Mouse (Mus musculus): ENCODE measurements around the gene Sbpl. TPM values are rescaled to one million over a fixed set of nuclear protein-coding genes. Genes with fewer than 3 reads are reported as not detected.
A peak's percentile ranks its signal among the peaks of the same experiment; 100 is the strongest.
"Not testable (repeated sequence)": the region's sequence is repeated elsewhere in the genome, so short reads cannot be mapped to it uniquely, and the experiment has no call there.

The Sbpl gene
- polyA plus RNA-seq, 1 experiment from 2014 or later, result not detected

DNA sequence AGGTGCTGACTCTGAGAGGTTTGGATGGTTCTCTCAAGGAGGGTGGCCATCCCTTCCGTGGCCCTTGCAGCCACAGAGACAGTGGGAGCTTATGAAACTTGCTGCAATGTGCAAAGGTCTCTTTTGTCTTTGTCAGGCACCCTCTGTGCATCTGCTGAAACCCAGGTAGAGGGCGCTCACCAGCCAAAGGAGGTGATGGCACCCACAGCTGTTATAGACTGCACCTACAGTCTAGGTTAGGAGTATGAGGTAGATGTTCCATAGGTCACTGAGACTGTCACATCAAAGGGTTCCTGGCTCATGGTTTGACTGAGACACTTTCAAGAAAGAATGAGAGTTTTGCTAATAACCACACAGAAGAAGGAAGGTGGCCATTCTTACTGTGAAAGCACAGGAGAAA lies 13.7 kb upstream of the Sbpl start:
- no peaks in the 10 kb centered on the region for H3K9me3 ChIP-seq (replicated peaks; ENCODE audit: control insufficient read depth, low read length)
- H3K4me1 ChIP-seq (ENCODE audit: control insufficient read depth, insufficient read depth, low read length), result no peaks in the 10 kb centered on the region
- 49% methylated on average over 2 of the region's 2 CpGs for WGBS
- H3K4me2 ChIP-seq (ENCODE audit: low read depth, low read length), result no peak overlapping the region
- ATAC-seq (ENCODE audit: insufficient read depth, low FRiP score), result no peak
- H3K27ac ChIP-seq (ENCODE audit: low read length), result no peak overlapping the region
- H3K27me3 ChIP-seq (ENCODE audit: control insufficient read depth, insufficient read depth, low read length), result no peaks in the 10 kb centered on the region
- H3K9ac ChIP-seq (ENCODE audit: low read length), result no peak overlapping the region
- H3K36me3 ChIP-seq (ENCODE audit: control insufficient read depth, insufficient read depth, low read length), result no peaks in the 10 kb centered on the region
- no peak overlapping the region for H3K4me3 ChIP-seq (replicated peaks; ENCODE audit: low read length)

DNA sequence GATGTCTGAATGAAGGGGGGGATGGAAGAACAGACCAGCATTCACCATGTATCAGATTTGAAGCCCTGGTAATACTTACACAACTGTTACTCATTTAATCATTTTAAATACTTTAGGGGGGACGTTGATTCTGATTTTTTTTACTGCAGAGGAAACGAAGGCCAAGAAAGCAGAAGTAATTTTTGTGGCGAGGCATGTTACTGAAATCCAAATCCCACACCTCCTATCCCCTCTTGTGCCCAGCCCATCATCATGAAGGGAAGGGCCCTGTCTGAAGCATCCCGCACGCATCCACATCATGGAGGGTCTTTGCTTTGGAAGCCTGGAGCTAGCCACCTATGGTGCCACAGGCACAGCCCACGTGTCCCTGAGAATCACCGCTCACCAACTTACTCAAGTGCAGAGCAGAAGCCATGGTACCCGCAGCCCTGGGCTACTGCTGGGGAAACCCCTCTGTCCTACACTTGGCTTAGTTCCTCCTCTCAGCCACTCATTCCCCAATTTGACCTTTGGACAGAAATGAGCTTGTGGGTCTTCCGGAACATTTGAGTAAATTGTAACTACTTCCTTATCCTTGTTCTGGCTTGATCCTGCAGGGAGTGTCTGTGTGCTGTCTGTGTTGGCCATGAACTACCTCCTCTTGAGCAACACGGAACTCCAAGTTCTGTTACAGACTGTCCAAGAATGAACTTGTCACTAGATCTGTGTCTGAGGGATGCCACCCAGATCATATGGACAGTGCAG lies 11.8 kb upstream of the Sbpl start:
- Histone ChIP-seq H3K36me3 (ENCODE audit: control insufficient read depth, insufficient read depth, low read length) (no peaks in the 10 kb centered on the region), H3K4me2 (ENCODE audit: low read depth, low read length) (no peak overlapping the region), H3K9me3 (replicated peaks; ENCODE audit: control insufficient read depth, low read length) (no peaks in the 10 kb centered on the region), H3K4me3 (replicated peaks; ENCODE audit: low read length) (no peak overlapping the region), H3K9ac (ENCODE audit: low read length) (no peak overlapping the region), H3K27ac (ENCODE audit: low read length) (peak overlapping the region; percentile 33; the same call in 1 of the 2 replicates), H3K4me1 (ENCODE audit: control insufficient read depth, insufficient read depth, low read length) (no peaks in the 10 kb centered on the region), H3K27me3 (ENCODE audit: control insufficient read depth, insufficient read depth, low read length) (no peaks in the 10 kb centered on the region)
- 74% methylated on average over 10 of the region's 10 CpGs for WGBS
- peak; percentile 69; the same call in 1 of the 2 replicates for ATAC-seq (ENCODE audit: insufficient read depth, low FRiP score)

DNA sequence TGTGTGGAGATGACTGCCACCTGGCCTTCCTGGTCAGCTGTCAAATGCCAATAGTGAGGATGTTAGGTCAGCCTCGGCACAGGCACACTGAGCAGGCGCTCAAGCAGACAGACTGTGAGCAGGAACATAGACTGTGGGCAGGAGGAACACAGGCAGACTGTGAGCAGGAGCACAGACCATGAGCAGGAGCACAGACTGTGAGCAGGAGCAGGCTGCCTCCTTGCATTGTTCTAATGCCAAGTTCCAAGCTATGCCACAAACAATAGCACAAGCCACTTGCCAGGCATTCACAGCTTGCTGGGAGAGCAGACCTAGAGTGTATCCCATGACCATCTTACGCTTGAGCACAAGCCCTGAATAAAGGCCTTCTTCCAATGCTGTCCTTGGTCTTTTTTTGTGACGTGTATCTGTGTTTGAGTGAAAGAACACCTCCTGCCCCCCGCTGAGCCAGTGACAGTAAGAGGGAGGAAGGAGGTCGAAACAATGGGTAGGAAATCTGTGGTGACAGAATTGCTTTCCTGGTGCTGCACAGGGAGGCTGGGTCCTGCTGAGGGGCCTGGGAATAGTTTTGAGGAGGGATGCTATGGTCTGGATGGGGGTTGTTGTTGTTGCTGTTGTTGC lies 10.8 kb upstream of the Sbpl start:
- no peaks in the 10 kb centered on the region for H3K27me3 ChIP-seq (ENCODE audit: control insufficient read depth, insufficient read depth, low read length)
- no peak overlapping the region for H3K4me2 ChIP-seq (ENCODE audit: low read depth, low read length)
- H3K4me1 ChIP-seq (ENCODE audit: control insufficient read depth, insufficient read depth, low read length), result no peaks in the 10 kb centered on the region
- H3K27ac ChIP-seq (ENCODE audit: low read length), result no peak overlapping the region
- H3K4me3 ChIP-seq (replicated peaks; ENCODE audit: low read length), result no peak overlapping the region
- no peaks in the 10 kb centered on the region for H3K36me3 ChIP-seq (ENCODE audit: control insufficient read depth, insufficient read depth, low read length)
- WGBS, result 48% methylated on average over 6 of the region's 6 CpGs
- ATAC-seq (ENCODE audit: insufficient read depth, low FRiP score), result no peak
- H3K9me3 ChIP-seq (replicated peaks; ENCODE audit: control insufficient read depth, low read length), result no peaks in the 10 kb centered on the region
- H3K9ac ChIP-seq (ENCODE audit: low read length), result no peak overlapping the region

DNA sequence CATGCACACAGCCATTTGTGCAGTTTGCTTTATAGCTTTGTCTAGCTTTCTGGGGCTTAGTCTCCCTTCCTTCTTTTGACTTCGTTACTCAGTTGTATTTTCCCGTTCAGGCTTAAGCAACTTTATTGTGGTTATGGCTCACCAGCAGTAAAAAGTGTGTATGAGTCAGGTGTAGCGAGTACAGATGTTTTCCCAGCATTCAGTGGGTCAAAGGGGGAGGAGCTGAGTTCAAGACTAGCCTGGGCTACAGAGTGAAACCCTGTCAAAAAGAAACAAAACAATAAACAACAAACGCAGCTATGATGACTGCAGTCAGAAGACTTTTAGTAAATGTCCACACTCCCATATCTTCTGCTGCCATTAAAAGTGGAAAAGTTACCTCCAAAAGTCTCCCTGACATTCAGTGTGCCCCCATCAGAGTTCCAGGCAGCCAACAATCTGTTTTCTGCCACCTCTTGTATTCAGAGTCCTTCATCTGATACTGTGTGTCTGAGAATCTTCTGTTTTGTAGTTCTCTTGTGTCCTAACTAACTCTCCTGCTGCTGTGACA lies 6.6 kb upstream of the Sbpl start:
- WGBS, result 61% methylated on average over 4 of the region's 4 CpGs
- Histone ChIP-seq H3K27ac (ENCODE audit: low read length) (no peak overlapping the region), H3K9ac (ENCODE audit: low read length) (no peak overlapping the region), H3K27me3 (ENCODE audit: control insufficient read depth, insufficient read depth, low read length) (no peaks in the 10 kb centered on the region), H3K4me1 (ENCODE audit: control insufficient read depth, insufficient read depth, low read length) (0 out of 2 replicates have a peak, but pooled peaks cover 7% of the 10 kb centered on the region), H3K4me2 (ENCODE audit: low read depth, low read length) (no peak overlapping the region), H3K4me3 (replicated peaks; ENCODE audit: low read length) (no peak overlapping the region), H3K36me3 (ENCODE audit: control insufficient read depth, insufficient read depth, low read length) (no peaks in the 10 kb centered on the region), H3K9me3 (replicated peaks; ENCODE audit: control insufficient read depth, low read length) (no peaks in the 10 kb centered on the region)
- no peak for ATAC-seq (ENCODE audit: insufficient read depth, low FRiP score)

- Histone ChIP-seq H3K9ac (ENCODE audit: low read length) (peak overlapping the region; percentile 54; the same call in 1 of the 2 replicates), H3K36me3 (ENCODE audit: control insufficient read depth, insufficient read depth, low read length) (no peaks in the 10 kb centered on the region), H3K9me3 (replicated peaks; ENCODE audit: control insufficient read depth, low read length) (no peaks in the 10 kb centered on the region), H3K4me1 (ENCODE audit: control insufficient read depth, insufficient read depth, low read length) (0 out of 2 replicates have a peak, but pooled peaks cover 7% of the 10 kb centered on the region), H3K4me2 (ENCODE audit: low read depth, low read length) (no peak overlapping the region), H3K27ac (ENCODE audit: low read length) (peak overlapping the region; percentile 15; the same call in 1 of the 2 replicates), H3K27me3 (ENCODE audit: control insufficient read depth, insufficient read depth, low read length) (no peaks in the 10 kb centered on the region), H3K4me3 (replicated peaks; ENCODE audit: low read length) (no peak overlapping the region)
- peak; percentile 88 for ATAC-seq (ENCODE audit: insufficient read depth, low FRiP score)
- 39% methylated on average over 3 of the region's 3 CpGs for WGBS
Measured at GRCm38 (mm10) chr17:23960084-23960738, 5.1 kb upstream of the Sbpl start.

- not testable (repeated sequence) for H3K27me3 ChIP-seq (ENCODE audit: control insufficient read depth, insufficient read depth, low read length); H3K36me3 ChIP-seq (ENCODE audit: control insufficient read depth, insufficient read depth, low read length); H3K4me2 ChIP-seq (ENCODE audit: low read depth, low read length); H3K4me3 ChIP-seq (replicated peaks; ENCODE audit: low read length); H3K27ac ChIP-seq (ENCODE audit: low read length); H3K9ac ChIP-seq (ENCODE audit: low read length); ATAC-seq (ENCODE audit: insufficient read depth, low FRiP score); H3K4me1 ChIP-seq (ENCODE audit: control insufficient read depth, insufficient read depth, low read length); H3K9me3 ChIP-seq (replicated peaks; ENCODE audit: control insufficient read depth, low read length)
- WGBS, result 71% methylated on average over 4 of the region's 4 CpGs
Measured at GRCm38 (mm10) chr17:23950828-23951227, 4.2 kb downstream of the Sbpl start.

DNA sequence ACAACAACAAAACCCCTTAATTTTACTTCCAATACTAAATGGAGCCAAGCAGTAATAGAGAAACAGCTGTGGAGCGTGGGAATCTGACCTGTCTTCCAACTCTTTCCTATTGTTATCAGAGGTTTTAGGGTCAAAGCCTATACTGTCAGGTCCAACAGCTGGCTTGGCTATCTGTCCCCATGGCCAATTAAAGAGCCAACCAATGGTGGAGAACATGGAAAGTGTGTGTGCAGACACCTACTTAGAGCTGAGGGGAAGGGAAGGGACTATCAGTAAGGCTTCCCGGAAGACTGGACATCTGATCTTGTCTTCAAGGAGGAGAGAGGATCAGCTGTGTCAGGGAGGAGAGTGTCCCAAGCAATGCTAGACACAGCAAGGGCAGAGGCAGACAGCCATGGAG lies 6.0 kb downstream of the Sbpl start:
- Histone ChIP-seq H3K4me2 (ENCODE audit: low read depth, low read length) (no peak overlapping the region), H3K27ac (ENCODE audit: low read length) (no peak overlapping the region), H3K4me3 (replicated peaks; ENCODE audit: low read length) (no peak overlapping the region), H3K4me1 (ENCODE audit: control insufficient read depth, insufficient read depth, low read length) (no peaks in the 10 kb centered on the region), H3K9me3 (replicated peaks; ENCODE audit: control insufficient read depth, low read length) (no peaks in the 10 kb centered on the region), H3K9ac (ENCODE audit: low read length) (no peak overlapping the region), H3K36me3 (ENCODE audit: control insufficient read depth, insufficient read depth, low read length) (no peaks in the 10 kb centered on the region), H3K27me3 (ENCODE audit: control insufficient read depth, insufficient read depth, low read length) (no peaks in the 10 kb centered on the region)
- WGBS, result 77% methylated on average over 2 of the region's 2 CpGs
- ATAC-seq (ENCODE audit: insufficient read depth, low FRiP score), result no peak

- not testable (repeated sequence) for H3K4me3 ChIP-seq (replicated peaks; ENCODE audit: low read length); H3K27ac ChIP-seq (ENCODE audit: low read length); H3K27me3 ChIP-seq (ENCODE audit: control insufficient read depth, insufficient read depth, low read length); ATAC-seq (ENCODE audit: insufficient read depth, low FRiP score); H3K4me2 ChIP-seq (ENCODE audit: low read depth, low read length); H3K9ac ChIP-seq (ENCODE audit: low read length); H3K4me1 ChIP-seq (ENCODE audit: control insufficient read depth, insufficient read depth, low read length); H3K36me3 ChIP-seq (ENCODE audit: control insufficient read depth, insufficient read depth, low read length); H3K9me3 ChIP-seq (replicated peaks; ENCODE audit: control insufficient read depth, low read length)
- WGBS, result 71% methylated on average over 4 of the region's 4 CpGs
Measured at GRCm38 (mm10) chr17:23947486-23947885, 7.6 kb downstream of the Sbpl start.

- H3K9me3 ChIP-seq (replicated peaks; ENCODE audit: control insufficient read depth, low read length), result no peaks in the 10 kb centered on the region
- no peaks in the 10 kb centered on the region for H3K27me3 ChIP-seq (ENCODE audit: control insufficient read depth, insufficient read depth, low read length)
- no peak within 1 kb of the TSS for H3K4me3 ChIP-seq (replicated peaks; ENCODE audit: low read length)
- H3K27ac ChIP-seq (ENCODE audit: low read length), result no peak within 1 kb of the TSS
- H3K36me3 ChIP-seq (ENCODE audit: control insufficient read depth, insufficient read depth, low read length), result no peaks in the 10 kb centered on the region
- no peaks in the 10 kb centered on the region for H3K4me1 ChIP-seq (ENCODE audit: control insufficient read depth, insufficient read depth, low read length)
- H3K4me2 ChIP-seq (ENCODE audit: low read depth, low read length), result no peak within 1 kb of the TSS
- no peak within 1 kb of the TSS for H3K9ac ChIP-seq (ENCODE audit: low read length)
- no peak for ATAC-seq (ENCODE audit: insufficient read depth, low FRiP score)
Measured at GRCm38 (mm10) chr17:23941372-23941771, 13.7 kb downstream of the Sbpl start, which contains the start of gene Sbp. Gene Sbp (plus strand): TSS chr17:23941672.

Measured in stomach, embryonic 16.5 days (tissue).